Mouse (Mus musculus) A20 (cell line): ENCODE measurements at regions not wholly inside any gene's neighbourhood (a gene's known extent, or its start where the extent isn't known, plus 50 kb on each side); places are given as distances from the start of the nearest gene placed in this dataset.

Source experiments
- DNase-seq: peaks from one replicate; pipeline ENCODE4 v3.0.0-alpha.2; 2011; ENCODE audit warnings: low read depth, low spot score

DNA sequence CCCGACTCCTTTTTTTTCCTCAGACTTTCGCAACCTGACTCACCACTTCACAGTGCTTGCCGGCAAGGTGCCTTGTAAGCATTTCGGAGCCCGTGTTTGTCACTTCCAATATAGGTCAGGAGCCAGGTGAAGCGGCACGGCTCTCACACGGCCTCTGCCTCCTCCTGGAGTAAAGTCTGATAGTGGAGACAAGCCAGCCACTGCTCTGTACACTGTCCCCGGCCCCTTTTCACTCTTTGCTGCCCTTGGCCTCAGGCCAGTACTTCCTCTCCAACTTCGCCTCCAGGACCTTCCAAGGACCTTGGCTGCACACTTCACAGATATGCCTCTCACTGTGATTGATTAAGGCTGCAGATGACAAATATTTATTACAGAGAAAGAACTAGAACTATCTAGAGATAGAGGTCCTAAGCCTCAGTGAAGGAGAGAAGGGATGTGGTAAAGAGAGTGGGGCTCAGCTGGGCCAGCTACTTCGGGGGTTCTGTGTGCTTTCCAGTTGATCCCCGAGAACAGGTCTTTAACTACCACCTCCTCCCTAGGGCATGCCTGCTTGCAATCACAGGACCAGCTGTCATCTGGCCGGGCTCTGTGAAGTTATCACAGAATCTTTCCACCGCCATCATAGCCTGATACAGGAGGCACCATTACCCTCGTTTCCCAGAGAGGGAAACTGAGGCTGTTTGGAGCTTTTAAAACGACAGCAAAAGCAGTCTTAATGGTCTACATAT, 204.2 kb downstream of the Trim29 start:
- no peak for DNase-seq

DNA sequence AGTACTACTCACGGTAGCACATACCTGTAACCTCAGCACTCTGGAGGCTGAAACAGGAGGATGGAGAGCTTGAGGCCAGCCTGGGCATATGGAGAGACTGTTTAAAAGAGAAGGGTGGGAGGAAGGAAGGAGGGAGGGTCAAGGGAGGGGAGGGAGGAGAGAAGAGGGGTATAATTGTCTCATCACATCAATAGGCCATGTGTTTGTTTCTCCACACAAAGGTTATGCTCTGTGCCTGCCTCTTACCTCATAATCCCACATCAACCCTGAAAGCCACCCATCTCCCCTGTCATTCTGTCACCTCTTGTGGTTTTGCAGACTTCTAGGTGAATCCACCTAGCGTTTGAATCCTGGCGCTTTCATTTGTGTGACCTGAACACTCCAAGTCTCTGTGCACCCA, 210.3 kb downstream of the Trim29 start:
- no peak for DNase-seq

DNA sequence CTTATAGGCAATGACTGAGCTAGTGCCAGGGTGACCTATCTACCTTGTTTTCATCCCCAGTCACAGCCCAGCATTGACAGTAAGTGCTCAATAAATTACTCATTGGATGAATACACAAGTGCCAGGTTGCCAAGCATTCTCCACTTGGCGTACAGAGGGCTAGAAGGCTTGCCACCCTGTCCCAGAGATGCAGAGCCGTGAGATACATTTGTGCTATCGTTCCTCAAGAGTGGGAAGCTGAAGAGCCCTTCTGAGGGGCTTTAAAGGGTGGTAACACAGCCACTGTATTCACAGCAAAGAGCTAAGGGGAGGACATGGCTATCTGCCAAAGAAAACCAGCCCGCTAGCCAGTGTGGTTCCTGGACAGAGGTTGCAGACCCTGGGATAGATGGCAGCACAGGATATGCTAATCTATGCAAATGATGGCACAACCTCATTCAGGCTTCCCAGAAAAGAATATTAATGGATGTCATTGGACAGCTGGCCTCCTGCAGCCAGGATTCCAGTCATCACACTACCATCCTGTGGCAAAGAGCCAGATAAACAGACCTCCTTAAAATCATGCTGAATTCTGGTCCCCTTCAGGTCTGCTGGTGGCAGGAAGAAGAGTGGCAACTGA, 214.4 kb downstream of the Trim29 start:
- DNase-seq = no peak

DNA sequence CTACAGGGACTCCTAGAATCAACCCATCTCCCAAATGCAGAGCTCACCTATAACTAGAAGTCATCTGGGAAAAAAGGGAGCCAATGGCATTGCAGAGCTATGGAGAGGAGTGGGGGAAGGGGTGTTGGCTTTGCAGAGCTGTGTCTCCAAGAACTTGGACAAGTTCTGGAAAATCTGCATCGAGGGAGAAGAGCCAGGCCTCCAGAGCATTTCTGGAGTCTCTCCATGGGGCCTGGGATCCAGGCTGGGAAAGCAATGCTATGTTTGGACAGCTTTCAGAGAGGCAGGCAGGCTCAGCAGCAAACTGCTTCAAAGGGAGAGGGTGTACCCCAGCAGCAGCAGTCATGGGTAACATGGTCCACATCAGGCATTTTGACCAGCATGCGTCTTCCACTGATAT, 211.6 kb upstream of the Nectin1 start:
- DNase-seq = no peak

DNA sequence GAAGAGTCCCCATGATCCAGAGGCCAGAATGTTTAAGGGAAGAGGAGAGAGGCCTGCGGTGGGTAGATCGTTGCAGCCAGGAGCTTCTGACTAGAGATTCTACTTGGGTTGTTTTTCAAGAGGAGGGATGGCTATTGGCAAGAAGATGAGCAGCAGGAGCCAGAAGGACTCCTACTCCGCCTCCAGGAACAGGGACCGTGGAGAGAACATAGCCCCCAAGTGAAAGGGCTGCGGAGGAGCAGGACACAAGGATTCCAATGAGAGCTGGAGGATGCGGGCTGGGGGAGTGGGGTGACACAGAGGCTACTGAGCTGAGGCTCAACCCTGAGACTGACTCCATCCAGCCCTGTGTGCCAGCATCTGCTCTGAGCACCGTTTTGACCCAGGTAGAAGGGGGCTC, 207.8 kb upstream of the Nectin1 start:
- DNase-seq = no peak

DNA sequence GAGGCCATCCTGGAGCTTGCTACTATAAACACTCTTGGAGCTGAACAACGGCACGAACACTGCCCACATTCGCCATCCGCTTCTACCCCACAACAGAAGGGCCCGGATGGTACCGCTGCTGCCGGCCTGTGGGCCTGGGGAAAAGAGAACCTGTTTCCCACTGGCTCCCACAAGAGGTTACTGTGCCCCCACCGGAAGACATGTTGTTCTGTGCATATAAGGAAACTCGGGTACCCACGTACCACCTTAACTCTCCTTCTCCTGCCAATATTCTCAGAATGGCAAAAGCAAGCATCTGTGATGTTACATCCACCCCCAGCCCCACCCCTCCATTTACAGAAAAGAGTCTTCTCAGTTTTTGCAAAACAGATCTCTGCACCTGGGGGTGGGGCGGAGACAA, 206.7 kb upstream of the Nectin1 start:
- DNase-seq = no peak

DNA sequence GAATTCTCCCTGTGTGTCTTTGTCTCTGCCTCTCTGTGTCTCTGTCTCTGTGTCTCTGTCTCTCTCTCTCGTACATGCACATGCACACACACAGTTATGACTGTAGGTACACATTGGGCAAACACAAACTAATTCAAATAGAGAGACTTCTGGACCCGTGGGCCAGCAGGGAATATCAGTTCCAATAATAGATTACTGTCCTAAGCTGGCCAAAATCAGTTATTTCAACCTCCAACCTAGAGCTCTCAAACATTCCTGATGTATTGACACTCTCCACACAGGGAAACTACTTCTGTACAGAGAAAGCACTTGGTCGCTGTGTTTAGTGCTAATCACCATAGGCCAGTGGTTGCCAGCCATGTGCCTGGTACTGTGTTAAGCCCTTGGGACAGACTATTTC, 203.7 kb upstream of the Nectin1 start:
- no peak for DNase-seq

DNA sequence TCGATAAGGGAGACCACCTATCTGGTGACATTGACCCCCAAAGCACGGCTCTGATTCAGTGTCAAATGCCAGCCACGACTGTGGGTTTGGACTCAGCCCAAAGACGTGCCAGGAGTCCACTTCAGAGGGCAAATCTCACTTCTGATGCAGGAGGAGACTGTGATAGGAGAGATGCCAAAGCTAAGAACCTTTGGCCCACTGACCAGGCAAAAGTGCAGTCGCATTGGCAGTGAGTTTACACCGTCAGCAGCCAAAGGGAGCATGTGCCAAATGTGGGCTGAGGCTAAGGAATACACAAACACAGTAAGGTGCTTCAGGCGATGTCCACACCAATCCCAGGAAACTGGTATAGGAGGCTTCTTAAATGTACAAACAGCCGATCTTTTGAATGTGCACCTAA, 202.6 kb upstream of the Nectin1 start:
- no peak for DNase-seq

DNA sequence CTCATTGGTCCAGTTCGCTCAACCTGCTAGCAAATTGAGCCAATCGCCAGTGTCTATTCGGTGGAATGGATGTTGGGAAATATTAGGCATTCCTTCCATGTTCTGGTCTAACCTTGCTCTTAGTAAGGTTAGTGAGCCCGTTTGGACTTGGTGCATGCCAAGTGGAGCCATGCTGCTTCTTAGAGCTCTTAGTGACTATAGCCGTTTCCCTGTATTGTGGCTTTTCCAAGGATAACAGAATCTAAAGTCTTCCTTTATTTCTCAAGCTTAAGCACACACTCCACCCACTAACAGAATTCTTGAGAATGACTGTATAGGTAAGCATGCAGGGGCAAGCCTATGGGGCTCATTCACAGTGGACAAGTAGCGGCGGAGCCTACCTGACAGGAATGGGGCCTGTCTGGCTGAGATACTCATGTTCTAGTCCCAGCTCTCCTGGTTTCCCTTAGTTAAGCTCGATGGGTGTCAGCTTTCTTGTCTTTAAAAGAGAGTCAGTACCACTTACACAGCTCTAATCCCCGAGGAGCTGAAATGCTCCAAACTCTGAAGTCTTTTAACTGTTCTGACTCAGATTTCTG, 201.6 kb upstream of the Nectin1 start:
- no peak for DNase-seq

DNA sequence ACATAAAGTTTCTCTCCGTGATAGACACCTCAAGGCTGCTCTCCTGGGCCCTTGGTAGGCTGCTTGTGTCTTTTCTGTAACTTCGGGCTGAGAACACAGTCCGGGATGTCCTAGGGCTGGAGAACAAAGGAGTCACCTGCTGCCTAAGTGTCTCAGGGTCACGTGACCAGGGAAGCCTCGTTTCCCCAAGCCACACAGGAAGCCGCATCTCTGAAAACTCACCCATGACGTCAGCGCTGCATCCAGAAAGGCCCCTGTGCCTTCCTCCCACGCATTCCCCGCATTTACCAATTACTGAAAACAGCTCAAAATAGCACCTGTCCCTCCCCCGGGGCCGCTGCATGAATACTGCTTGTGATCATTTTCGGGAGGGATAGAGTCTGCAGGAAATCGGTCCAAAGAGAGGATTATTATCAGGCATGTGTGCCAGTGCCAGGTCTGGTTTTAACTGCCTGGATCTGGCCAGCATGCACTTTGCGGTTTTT, 198.7 kb upstream of the Nectin1 start:
- no peak for DNase-seq

DNA sequence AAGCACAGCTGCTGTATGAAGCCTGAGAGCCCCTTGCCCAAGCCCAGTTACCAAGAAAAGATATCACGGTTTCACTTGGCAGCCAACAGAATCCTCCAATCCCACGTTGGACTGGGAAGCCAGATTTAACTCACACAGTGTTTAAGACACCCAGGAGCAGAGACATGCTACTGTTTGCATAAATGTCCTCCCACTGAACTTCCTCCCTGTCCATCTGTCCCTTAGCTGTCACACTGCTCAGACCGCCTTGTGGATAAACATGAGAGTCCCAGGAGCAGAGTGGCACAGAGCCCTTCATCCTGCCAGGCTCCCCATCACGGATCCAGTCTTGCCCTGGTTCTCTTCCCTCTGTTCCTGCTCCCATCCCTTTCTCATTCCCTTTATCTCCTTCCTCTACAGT, 194.9 kb upstream of the Nectin1 start:
- DNase-seq = no peak

DNA sequence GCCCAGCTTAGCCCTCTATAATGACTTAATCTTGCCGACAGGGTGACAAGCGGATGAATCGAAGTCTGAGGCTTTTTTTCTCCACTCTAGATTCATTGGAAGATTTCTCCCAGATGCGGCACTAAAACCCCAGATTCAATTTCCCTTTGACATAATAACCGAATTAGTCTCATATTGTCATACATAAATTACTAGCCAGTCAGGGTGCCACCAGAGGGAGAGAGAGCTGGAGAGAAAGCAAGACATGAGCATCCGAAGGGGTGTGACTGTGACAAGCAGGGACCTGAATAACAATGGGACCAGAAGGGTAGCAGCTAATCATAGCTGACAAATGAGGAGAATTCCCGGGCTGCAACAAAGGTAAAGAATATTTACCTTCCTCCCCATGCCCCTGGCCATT, 194.5 kb upstream of the Nectin1 start:
- no peak for DNase-seq

DNA sequence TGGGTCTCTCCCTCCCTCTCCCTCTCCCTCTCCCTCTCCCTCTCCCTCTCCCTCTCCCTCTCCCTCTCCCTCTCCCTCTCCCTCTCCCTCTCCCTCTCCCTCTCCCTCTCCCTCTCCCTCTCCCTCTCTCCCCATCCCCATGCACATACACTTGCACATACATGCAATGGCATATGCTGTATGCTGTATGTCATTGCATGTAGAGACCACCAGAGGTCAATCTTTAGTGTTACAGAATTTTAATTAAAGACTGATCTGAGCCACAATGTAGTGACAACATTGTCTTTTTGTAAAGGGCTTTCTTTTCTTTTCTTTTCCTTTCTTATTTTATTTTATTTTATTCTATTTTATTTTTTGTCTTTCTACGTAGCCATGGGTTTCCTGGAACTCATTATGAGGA, 191.0 kb upstream of the Nectin1 start:
- peak; percentile 2 for DNase-seq

DNA sequence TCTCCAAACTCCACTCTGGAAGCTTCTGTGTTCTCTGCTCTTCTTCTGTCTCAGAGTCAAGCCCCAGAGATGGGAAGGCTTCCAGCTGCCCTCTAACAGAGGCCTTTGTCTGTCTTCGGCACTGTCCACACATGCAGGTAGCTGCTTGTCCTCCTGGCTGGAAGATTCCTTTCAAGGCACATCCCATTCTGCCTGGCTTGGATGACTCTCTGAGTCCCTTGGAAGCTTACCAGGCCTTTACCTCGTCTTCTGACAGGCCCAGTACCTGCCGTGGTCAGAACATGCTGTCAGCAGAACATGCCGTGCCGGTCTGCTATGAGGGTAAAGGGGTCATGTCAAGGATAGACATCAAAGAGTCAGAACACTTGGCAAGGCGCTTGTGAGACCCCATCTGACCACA, 181.8 kb upstream of the Nectin1 start:
- no peak for DNase-seq

DNA sequence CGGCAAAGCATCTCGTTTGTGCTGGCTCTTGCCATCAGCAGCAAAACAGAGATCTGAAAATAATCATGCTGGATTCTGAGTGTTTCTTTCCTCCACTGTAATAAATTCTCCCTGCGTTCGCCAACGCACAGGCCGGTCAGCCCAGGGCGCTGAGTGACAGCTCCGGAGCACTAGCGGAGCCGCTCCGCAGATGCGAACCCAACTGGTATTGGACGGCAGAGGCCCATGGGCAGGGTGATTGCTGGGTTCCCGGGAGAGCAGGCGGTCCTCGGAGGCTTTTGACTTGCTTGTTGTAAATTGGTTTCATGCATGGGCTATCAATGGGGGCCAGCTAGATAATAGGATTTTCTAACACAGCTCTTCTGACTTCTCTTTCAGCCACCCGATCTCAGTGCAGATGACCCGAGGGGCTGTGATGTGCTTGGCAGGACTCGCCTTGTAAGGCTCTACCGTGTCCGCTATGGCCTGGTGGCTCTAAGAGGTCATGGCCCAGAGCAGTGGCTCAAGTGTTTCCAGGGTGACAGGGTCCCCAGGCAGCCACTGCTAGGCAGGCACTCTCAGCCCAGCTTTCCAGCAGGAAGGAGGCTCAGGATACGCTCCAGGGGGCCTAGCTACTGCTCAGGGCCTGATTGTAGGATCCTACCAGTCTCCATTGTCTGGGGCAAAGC, 179.4 kb upstream of the Nectin1 start:
- DNase-seq = no peak

DNA sequence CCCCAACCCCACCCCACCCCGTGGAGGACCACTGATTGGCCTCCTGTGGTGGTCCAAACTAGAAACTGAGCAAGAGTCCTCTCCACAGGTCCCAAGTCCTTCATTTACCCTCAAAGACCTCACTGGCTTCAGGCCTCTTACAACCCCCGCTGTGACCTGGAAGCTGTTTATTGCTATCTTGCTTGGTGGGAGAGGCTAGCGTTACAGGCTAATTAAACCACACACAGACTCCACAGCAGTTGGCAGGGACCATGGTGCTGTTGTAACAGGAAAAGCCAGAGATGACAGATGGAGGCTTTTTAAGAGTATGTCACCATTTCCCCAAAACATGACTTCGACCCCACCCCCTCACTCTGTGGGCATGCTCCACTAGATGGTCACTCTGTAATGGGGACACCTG, 174.9 kb upstream of the Nectin1 start:
- DNase-seq = no peak

DNA sequence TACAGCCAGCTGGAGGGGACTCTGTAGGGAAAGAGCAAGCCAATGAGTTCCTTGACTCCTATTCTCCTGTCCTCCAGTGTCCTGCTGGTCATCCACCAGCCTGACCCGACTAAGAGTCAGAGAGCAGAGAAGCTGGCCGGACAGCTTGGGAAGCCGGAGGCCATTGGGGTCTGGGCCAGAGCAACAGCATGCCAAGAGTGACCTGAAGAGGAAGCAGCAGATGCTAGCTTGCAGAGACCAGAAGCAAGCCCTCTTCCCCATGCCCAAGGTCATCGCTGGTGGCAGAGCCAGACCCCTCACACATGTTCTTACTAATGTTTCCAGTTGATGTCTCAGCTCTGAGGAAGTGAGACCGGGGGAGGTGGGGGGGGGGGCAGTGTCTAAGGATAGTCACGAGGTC, 172.7 kb upstream of the Nectin1 start:
- DNase-seq = peak; percentile 3

DNA sequence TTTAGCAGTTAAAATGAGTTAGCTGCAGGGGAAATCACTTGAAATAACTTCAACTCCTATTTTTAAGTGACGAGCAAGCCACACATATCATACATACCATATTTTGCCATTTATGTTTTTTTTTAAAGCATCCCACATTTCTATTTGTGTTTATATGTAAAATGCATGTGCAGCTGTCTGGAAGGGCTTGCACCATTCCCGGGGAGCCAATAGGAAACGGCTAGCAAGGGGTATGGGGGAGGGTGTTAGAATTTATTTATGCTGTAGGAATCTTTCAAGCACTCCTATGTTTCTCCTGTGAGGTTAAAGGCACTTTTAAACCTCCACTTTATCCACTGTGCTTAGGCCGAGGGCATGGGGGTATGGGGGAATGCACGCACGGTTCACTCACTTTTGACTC, 168.1 kb upstream of the Nectin1 start:
- no peak for DNase-seq

DNA sequence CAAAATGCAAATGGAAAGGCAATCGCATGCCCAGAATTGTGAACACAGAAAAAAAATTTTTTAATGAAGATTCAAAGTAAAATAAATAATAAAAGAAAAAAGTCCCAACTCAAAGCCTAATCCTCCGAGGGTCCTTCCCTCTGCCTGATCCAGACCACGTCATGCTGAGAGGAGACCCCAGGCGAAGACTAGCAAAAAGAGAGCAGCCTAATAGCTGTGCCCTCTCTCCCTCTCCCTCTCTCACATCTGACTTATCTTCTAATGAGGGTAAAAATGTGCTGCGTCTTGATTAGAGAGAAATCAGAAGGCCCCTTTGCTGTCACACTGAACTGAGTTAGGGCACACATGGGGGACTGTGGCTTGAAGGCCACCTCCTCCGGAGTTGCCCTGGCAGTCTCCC, 163.1 kb upstream of the Nectin1 start:
- DNase-seq = no peak

DNA sequence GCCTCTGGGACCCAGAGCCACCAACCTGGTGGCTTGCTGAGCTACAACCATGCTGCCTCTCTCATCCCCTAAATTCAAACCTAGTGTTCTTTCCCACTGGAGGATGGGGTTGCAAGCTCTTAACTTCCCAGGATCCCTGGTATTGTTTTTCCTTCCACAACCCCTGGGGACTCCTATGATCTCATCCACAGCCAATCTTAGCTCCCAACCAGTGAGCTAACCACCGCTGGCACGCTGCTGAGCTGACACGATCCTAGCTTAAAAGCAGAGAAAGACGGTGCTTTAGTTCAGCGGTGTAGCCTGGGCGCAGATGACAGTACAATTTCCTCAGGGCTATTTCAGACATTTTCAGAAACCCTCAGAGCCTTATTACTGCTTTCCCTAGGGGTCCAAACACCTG, 158.2 kb upstream of the Nectin1 start:
- DNase-seq = no peak

DNA sequence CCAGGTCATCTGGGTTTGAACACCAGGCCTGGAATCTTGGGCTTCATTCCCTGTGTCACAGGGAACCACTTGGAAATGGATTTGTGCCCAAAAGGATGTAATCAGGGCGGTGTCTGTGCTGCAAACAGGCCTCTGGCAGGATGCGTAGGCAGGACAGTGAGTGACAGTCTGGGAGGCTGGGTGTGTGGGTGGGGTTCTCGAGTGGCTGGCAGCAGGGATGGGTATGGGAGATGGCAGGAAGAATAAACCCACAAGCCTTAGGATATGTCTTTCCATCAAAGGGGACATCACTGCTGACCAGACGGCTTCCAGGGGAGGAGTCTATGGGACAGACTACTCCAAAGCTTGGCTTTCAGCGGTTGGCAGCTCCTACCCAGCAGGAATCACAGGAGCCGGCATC, 150.5 kb upstream of the Nectin1 start:
- no peak for DNase-seq

DNA sequence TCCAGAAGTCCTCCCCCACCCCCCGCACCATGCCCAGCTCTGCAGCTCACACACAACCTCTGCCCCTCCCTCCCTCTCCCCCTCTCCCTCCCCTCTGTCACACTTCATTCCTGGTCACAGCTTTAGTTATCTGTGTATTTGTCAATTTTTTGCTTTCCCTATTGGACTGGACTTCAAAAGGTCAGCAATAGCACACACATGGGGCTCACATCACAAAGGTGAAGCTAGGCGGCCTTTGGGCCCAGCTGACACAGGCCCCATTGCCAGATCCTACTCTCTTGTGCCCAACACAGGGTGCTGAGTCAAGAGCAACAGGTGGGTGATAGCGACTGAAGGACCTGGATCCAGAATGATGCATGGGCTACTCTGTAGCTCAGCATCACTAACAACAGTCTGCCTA, 149.0 kb upstream of the Nectin1 start:
- no peak for DNase-seq

DNA sequence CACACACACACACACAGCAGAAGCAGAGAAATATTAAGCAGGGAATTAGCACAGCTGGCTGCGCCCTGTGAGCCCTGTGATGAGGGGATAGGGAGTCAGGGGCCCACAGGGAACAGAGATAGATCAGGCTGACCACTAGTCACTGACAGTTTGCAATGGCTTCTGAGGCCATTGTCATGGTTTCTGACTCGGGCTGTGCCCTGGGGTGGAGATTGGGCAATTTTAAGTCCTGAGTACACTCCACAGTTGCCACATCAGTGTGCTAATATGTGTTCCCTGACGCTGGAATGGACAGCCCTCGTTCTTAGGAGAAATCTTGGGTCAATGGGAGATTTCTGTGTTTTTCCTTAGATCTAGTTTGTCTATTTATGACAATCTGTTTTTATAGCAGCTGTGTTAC, 148.3 kb upstream of the Nectin1 start:
- no peak for DNase-seq
